Mouse (Mus musculus): ENCODE measurements at regions not wholly inside any gene's neighbourhood (a gene's known extent, or its start where the extent isn't known, plus 50 kb on each side); places are given as distances from the start of the nearest gene placed in this dataset.

GRCm38 (mm10) chr2:171364621-171365020 lies 633.0 kb downstream of the Dok5 start:
- no peak overlapping the region for H3K4me3 ChIP-seq (replicated peaks)
- H3K9ac ChIP-seq (replicated peaks) = no peak overlapping the region
- H3K36me3 ChIP-seq = no peaks in the 10 kb centered on the region
- H3K4me1 ChIP-seq (replicated peaks) = no peaks in the 10 kb centered on the region
- H3K27ac ChIP-seq = no peak overlapping the region
- H3K27me3 ChIP-seq = no peaks in the 10 kb centered on the region
- no peak for ATAC-seq
- H3K4me2 ChIP-seq (replicated peaks) = no peak overlapping the region
- WGBS = 92% methylated on average over 3 of the region's 3 CpGs
- H3K9me3 ChIP-seq = peaks cover 6% of the 10 kb centered on the region

GRCm38 (mm10) chr2:171363381-171363780 lies 631.8 kb downstream of the Dok5 start:
- no peaks in the 10 kb centered on the region for H3K27me3 ChIP-seq
- H3K9ac ChIP-seq (replicated peaks) = no peak overlapping the region
- no peaks in the 10 kb centered on the region for H3K36me3 ChIP-seq
- no peaks in the 10 kb centered on the region for H3K4me1 ChIP-seq (replicated peaks)
- no peak overlapping the region for H3K27ac ChIP-seq
- no peak overlapping the region for H3K4me3 ChIP-seq (replicated peaks)
- no peak for ATAC-seq
- no peak overlapping the region for H3K4me2 ChIP-seq (replicated peaks)
- H3K9me3 ChIP-seq = peaks cover 6% of the 10 kb centered on the region
- 76% methylated on average over 3 of the region's 3 CpGs for WGBS

GRCm38 (mm10) chr2:171358071-171358760 lies 626.6 kb downstream of the Dok5 start:
- WGBS = 92% methylated on average over 8 of the region's 8 CpGs
- no peak for ATAC-seq

GRCm38 (mm10) chr2:171348156-171348555 lies 616.5 kb downstream of the Dok5 start:
- no peak for ATAC-seq
- no peak overlapping the region for H3K27ac ChIP-seq
- no peak overlapping the region for H3K4me3 ChIP-seq (replicated peaks)
- no peak overlapping the region for H3K4me2 ChIP-seq (replicated peaks)
- WGBS = 98% methylated on average over 2 of the region's 2 CpGs
- H3K4me1 ChIP-seq (replicated peaks) = no peaks in the 10 kb centered on the region
- no peaks in the 10 kb centered on the region for H3K27me3 ChIP-seq
- no peaks in the 10 kb centered on the region for H3K9me3 ChIP-seq
- H3K9ac ChIP-seq (replicated peaks) = no peak overlapping the region
- no peaks in the 10 kb centered on the region for H3K36me3 ChIP-seq

More at GRCm38 (mm10) chr2:171358071-171358760, 626.6 kb downstream of the Dok5 start:
- no peak overlapping the region for H3K27ac ChIP-seq
- no peaks in the 10 kb centered on the region for H3K9me3 ChIP-seq
- H3K4me3 ChIP-seq (replicated peaks) = no peak overlapping the region
- no peaks in the 10 kb centered on the region for H3K4me1 ChIP-seq (replicated peaks)
- no peaks in the 10 kb centered on the region for H3K27me3 ChIP-seq
- H3K36me3 ChIP-seq = no peaks in the 10 kb centered on the region
- H3K4me2 ChIP-seq (replicated peaks) = no peak overlapping the region
- H3K9ac ChIP-seq (replicated peaks) = no peak overlapping the region

GRCm38 (mm10) chr2:171333816-171334757 lies 602.5 kb downstream of the Dok5 start:
- WGBS = 39% methylated on average over 14 of the region's 14 CpGs
- H3K27me3 ChIP-seq = no peaks in the 10 kb centered on the region
- peaks cover 10% of the 10 kb centered on the region for H3K4me1 ChIP-seq (replicated peaks)
- no peak overlapping the region for H3K4me3 ChIP-seq (replicated peaks)
- no peaks in the 10 kb centered on the region for H3K36me3 ChIP-seq
- no peak overlapping the region for H3K4me2 ChIP-seq (replicated peaks)
- peak; percentile 30; the same call in 1 of the 2 replicates for ATAC-seq
- H3K9me3 ChIP-seq = no peaks in the 10 kb centered on the region
- peak overlapping the region; percentile 40; the same call in 1 of the 2 replicates for H3K27ac ChIP-seq
- no peak overlapping the region for H3K9ac ChIP-seq (replicated peaks)

- no peaks in the 10 kb centered on the region for H3K9me3 ChIP-seq
- no peaks in the 10 kb centered on the region for H3K27me3 ChIP-seq
- no peak for ATAC-seq
- H3K27ac ChIP-seq = no peak overlapping the region
- H3K4me3 ChIP-seq (replicated peaks) = no peak overlapping the region
- no peaks in the 10 kb centered on the region for H3K36me3 ChIP-seq
- peaks cover 10% of the 10 kb centered on the region for H3K4me1 ChIP-seq (replicated peaks)
- no peak overlapping the region for H3K4me2 ChIP-seq (replicated peaks)
- 89% methylated on average over 8 of the region's 8 CpGs for WGBS
- no peak overlapping the region for H3K9ac ChIP-seq (replicated peaks)
Measured at GRCm38 (mm10) chr2:171332826-171333225, 601.2 kb downstream of the Dok5 start.

- H3K9ac ChIP-seq (replicated peaks) = no peak overlapping the region
- no peak overlapping the region for H3K27ac ChIP-seq
- no peak overlapping the region for H3K4me3 ChIP-seq (replicated peaks)
- H3K36me3 ChIP-seq = no peaks in the 10 kb centered on the region
- 97% methylated on average over 3 of the region's 3 CpGs for WGBS
- H3K27me3 ChIP-seq = no peaks in the 10 kb centered on the region
- H3K4me2 ChIP-seq (replicated peaks) = no peak overlapping the region
- H3K9me3 ChIP-seq = no peaks in the 10 kb centered on the region
- no peak for ATAC-seq
- peaks cover 10% of the 10 kb centered on the region for H3K4me1 ChIP-seq (replicated peaks)
Measured at GRCm38 (mm10) chr2:171331529-171331928, 599.9 kb downstream of the Dok5 start.

- Histone ChIP-seq H3K4me1 (replicated peaks) (no peaks in the 10 kb centered on the region), H3K4me2 (replicated peaks) (no peak overlapping the region), H3K4me3 (replicated peaks) (no peak overlapping the region), H3K27me3 (no peaks in the 10 kb centered on the region), H3K9ac (replicated peaks) (no peak overlapping the region), H3K9me3 (no peaks in the 10 kb centered on the region), H3K27ac (no peak overlapping the region), H3K36me3 (no peaks in the 10 kb centered on the region)
- WGBS = 73% methylated on average over 3 of the region's 3 CpGs
- ATAC-seq = no peak
Measured at GRCm38 (mm10) chr2:171326909-171327308, 595.3 kb downstream of the Dok5 start.

- no peaks in the 10 kb centered on the region for H3K27me3 ChIP-seq
- no peak overlapping the region for H3K27ac ChIP-seq
- H3K9me3 ChIP-seq = no peaks in the 10 kb centered on the region
- H3K4me1 ChIP-seq (replicated peaks) = peaks cover 5% of the 10 kb centered on the region
- ATAC-seq = no peak
- WGBS = 86% methylated on average over 4 of the region's 4 CpGs
- no peak overlapping the region for H3K9ac ChIP-seq (replicated peaks)
- H3K4me2 ChIP-seq (replicated peaks) = no peak overlapping the region
- H3K36me3 ChIP-seq = no peaks in the 10 kb centered on the region
- H3K4me3 ChIP-seq (replicated peaks) = no peak overlapping the region
Measured at GRCm38 (mm10) chr2:171308486-171308885, 576.9 kb downstream of the Dok5 start.

GRCm38 (mm10) chr2:171306000-171306399 lies 574.4 kb downstream of the Dok5 start:
- no peak overlapping the region for H3K4me3 ChIP-seq (replicated peaks)
- WGBS = 55% methylated on average over 12 of the region's 12 CpGs
- ATAC-seq = no peak
- H3K9ac ChIP-seq (replicated peaks) = no peak overlapping the region
- H3K27me3 ChIP-seq = no peaks in the 10 kb centered on the region
- no peak overlapping the region for H3K27ac ChIP-seq
- H3K36me3 ChIP-seq = no peaks in the 10 kb centered on the region
- H3K9me3 ChIP-seq = no peaks in the 10 kb centered on the region
- H3K4me1 ChIP-seq (replicated peaks) = peaks cover 5% of the 10 kb centered on the region
- H3K4me2 ChIP-seq (replicated peaks) = no peak overlapping the region

- H3K4me1 ChIP-seq (replicated peaks) = no peaks in the 10 kb centered on the region
- no peaks in the 10 kb centered on the region for H3K9me3 ChIP-seq
- H3K27ac ChIP-seq = no peak overlapping the region
- no peak for ATAC-seq
- no peak overlapping the region for H3K4me3 ChIP-seq (replicated peaks)
- H3K36me3 ChIP-seq = no peaks in the 10 kb centered on the region
- H3K9ac ChIP-seq (replicated peaks) = no peak overlapping the region
- WGBS = 33% methylated on average over 5 of the region's 5 CpGs
- no peaks in the 10 kb centered on the region for H3K27me3 ChIP-seq
- no peak overlapping the region for H3K4me2 ChIP-seq (replicated peaks)
Measured at GRCm38 (mm10) chr2:171298519-171298918, 566.9 kb downstream of the Dok5 start.

- Histone ChIP-seq H3K27me3 (no peaks in the 10 kb centered on the region), H3K9ac (replicated peaks) (no peak overlapping the region), H3K4me2 (replicated peaks) (no peak overlapping the region), H3K4me3 (replicated peaks) (no peak overlapping the region), H3K36me3 (no peaks in the 10 kb centered on the region), H3K9me3 (no peaks in the 10 kb centered on the region), H3K4me1 (replicated peaks) (no peaks in the 10 kb centered on the region), H3K27ac (no peak overlapping the region)
- no peak for ATAC-seq
- WGBS = 87% methylated on average over 5 of the region's 5 CpGs
Measured at GRCm38 (mm10) chr2:171295603-171296002, 564.0 kb downstream of the Dok5 start.
